Mouse (Mus musculus) heart, postnatal 0 days (tissue): Measurements from ENCODE around the gene Dusp1. TPM values are rescaled to one million over a fixed set of nuclear protein-coding genes. Genes with fewer than 3 reads are reported as not detected.

Source experiments
- ATAC-seq: fragments of 200-750 bp; cut with Nextera tagmentation; 2 replicates; pipeline ENCODE4 v1.8.0; 2017; ENCODE audit warnings: low read depth, moderate number of reproducible peaks, moderate library complexity; ENCODE audit not compliant: insufficient read depth
- DNase-seq: peaks from one replicate; pipeline ENCODE4 v3.0.0-alpha.2; 2016; ENCODE audit warnings: low spot score
- H3K27ac ChIP-seq: fragments of 300-500 bp; sonication (generic); 2 replicates; pipeline ENCODE4 v1.5.1; 2014; ENCODE audit warnings: low read depth, mild to moderate bottlenecking
- H3K27me3 ChIP-seq: fragments of 300-500 bp; sonication (generic); 2 replicates; pipeline ENCODE4 v1.6.1; 2014; ENCODE audit warnings: low read length, mixed read lengths; ENCODE audit not compliant: control insufficient read depth, insufficient read depth
- H3K36me3 ChIP-seq: fragments of 300-500 bp; sonication (generic); replicated peaks from 2 replicates; pipeline ENCODE4 v1.6.1; 2014; ENCODE audit warnings: low read length, mixed read lengths; ENCODE audit not compliant: control insufficient read depth, insufficient read depth
- H3K4me1 ChIP-seq: fragments of 300-500 bp; sonication (generic); 2 replicates; pipeline ENCODE4 v1.6.1; 2014; ENCODE audit warnings: antibody characterized with exemption; ENCODE audit not compliant: control insufficient read depth, insufficient read depth
- H3K4me2 ChIP-seq: fragments of 300-500 bp; sonication (generic); 2 replicates; pipeline ENCODE4 v1.6.1; 2014; ENCODE audit warnings: low read depth, mild to moderate bottlenecking, low read length, moderate library complexity
- H3K4me3 ChIP-seq: fragments of 300-500 bp; sonication (generic); 2 replicates; pipeline ENCODE4 v1.5.1; 2014; ENCODE audit warnings: low read depth, low read length
- H3K9ac ChIP-seq: fragments of 300-500 bp; sonication (generic); replicated peaks from 2 replicates; pipeline ENCODE4 v1.6.1; 2014; ENCODE audit warnings: low read depth, low read length, mixed read lengths
- H3K9me3 ChIP-seq: fragments of 300-500 bp; sonication (generic); replicated peaks from 2 replicates; pipeline ENCODE4 v1.6.1; 2016; ENCODE audit warnings: low read length; ENCODE audit not compliant: control insufficient read depth
- CTCF ChIP-seq: IDR thresholded peaks from 2 replicates; pipeline ENCODE4 v1.5.1; 2016; ENCODE audit warnings: antibody characterized with exemption, control low read depth, low read depth
- EP300 ChIP-seq: IDR thresholded peaks from 2 replicates; pipeline ENCODE4 v1.6.1; 2016; ENCODE audit warnings: antibody characterized with exemption, low read depth
- WGBS: fragments of 180-500 bp; shearing (Covaris S2); extraction: QIAGEN DNeasy Blood & Tissue Kit; methylation state at CpG from one replicate; pipeline ENCODE4 v1.1.7; 2014; 5-methylcytosine and 5-hydroxymethylcytosine counted together
- polyA plus RNA-seq: library from polyadenylated mRNA; unstranded; fragments of >200 nt; fragmentation: Nextera tagmentation; extraction: Ambion mirVana; gene quantifications from 2 replicates; pipeline ENCODE4 v1.2.1, GENCODE M21; 2015
- total RNA-seq: library from RNA; depleted of rRNA; stranded (reverse); fragments of >200 nt; gene quantifications from 2 replicates; pipeline ENCODE4 v1.2.3, GENCODE M21; 2014; ENCODE audit warnings: low replicate concordance

Gene Dusp1
- total and polyA plus RNA-seq, 2 experiments from 2014 or later, result 23.1 to 114 TPM

DNA sequence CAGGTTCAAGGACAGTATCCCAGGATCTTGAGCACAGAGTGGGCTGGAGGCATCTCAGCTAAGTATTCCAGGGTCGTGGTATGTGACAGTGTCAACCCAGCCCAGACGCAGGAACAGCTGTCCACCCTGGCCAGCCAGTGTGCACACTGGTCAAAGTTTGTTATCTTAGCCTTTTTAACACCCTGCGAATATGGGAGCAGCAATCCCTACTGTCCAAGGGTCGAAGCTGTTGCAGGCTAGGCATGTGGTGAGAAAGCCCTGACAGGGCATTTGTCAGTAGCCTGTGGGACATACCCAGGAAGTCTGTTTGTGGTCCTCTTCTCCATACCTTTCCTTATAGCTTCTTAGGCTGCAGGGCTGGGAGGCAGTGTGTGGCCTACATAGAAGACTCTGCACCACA is 22.1 kb upstream of the Dusp1 start:
- Histone ChIP-seq H3K9me3 (no peaks in the 10 kb centered on the region), H3K27ac (peak overlapping the region; percentile 91), H3K4me2 (0 out of 2 replicates have a peak overlapping the region, but pooled peaks have one; percentile 38), H3K27me3 (no peaks in the 10 kb centered on the region), H3K4me3 (no peak overlapping the region), H3K36me3 (no peaks in the 10 kb centered on the region), H3K4me1 (peaks cover 50% of the 10 kb centered on the region), H3K9ac (no peak overlapping the region)
- WGBS, result 17% methylated on average over 4 of the region's 4 CpGs
- TF ChIP-seq CTCF, result no peak
- TF ChIP-seq EP300, result no peak
- peak; percentile 10; the same call in 1 of the 2 replicates for ATAC-seq
- no peak for DNase-seq

DNA sequence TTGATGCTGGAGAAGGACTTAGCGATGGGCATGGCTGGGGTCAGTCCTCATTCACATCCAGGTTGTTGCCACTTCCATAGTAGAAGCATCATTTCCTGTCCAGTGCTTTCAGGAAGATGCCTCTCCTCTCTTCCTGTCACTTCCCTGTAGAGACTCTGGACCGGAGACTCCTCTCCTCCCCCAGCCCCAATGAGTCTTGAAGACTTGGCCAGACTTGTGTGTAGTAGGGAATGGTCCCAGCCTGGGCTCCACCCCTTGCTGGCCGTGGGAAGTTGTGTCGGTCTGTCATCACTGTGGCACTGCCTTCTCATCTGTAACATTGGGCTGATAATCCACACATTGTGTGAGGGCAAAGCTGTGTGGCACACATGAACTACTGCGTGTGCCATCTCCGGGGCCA is 21.7 kb upstream of the Dusp1 start:
- Histone ChIP-seq H3K4me2 (0 out of 2 replicates have a peak overlapping the region, but pooled peaks have one; percentile 38), H3K27ac (peak overlapping the region; percentile 91), H3K9me3 (no peaks in the 10 kb centered on the region), H3K36me3 (no peaks in the 10 kb centered on the region), H3K27me3 (no peaks in the 10 kb centered on the region), H3K9ac (no peak overlapping the region), H3K4me1 (peaks cover 54% of the 10 kb centered on the region), H3K4me3 (no peak overlapping the region)
- TF ChIP-seq EP300 (no peak), CTCF (no peak)
- no peak for ATAC-seq
- WGBS, result 56% methylated on average over 6 of the region's 6 CpGs
- DNase-seq, result no peak

GRCm38 (mm10) chr17:26583056-26583455 is 21.1 kb upstream of the Dusp1 start:
- 96% methylated on average over 9 of the region's 9 CpGs for WGBS
- H3K4me3 ChIP-seq, result no peak overlapping the region
- TF ChIP-seq EP300 (no peak), CTCF (no peak)
- no peak for DNase-seq
- ATAC-seq, result no peak
- H3K36me3 ChIP-seq, result no peaks in the 10 kb centered on the region
- H3K9ac ChIP-seq, result no peak overlapping the region
- H3K4me2 ChIP-seq, result no peak overlapping the region
- H3K9me3 ChIP-seq, result no peaks in the 10 kb centered on the region
- H3K4me1 ChIP-seq, result peaks cover 59% of the 10 kb centered on the region
- peak overlapping the region; percentile 91 for H3K27ac ChIP-seq
- no peaks in the 10 kb centered on the region for H3K27me3 ChIP-seq

GRCm38 (mm10) chr17:26582297-26582696 is 20.4 kb upstream of the Dusp1 start:
- H3K4me1 ChIP-seq, result peaks cover 67% of the 10 kb centered on the region
- peak overlapping the region; percentile 91 for H3K27ac ChIP-seq
- TF ChIP-seq CTCF, result no peak
- WGBS, result 58% methylated on average over 5 of the region's 5 CpGs
- no peak overlapping the region for H3K4me3 ChIP-seq
- no peak overlapping the region for H3K4me2 ChIP-seq
- ATAC-seq (peak; percentile 27; the same call in 1 of the 2 replicates), DNase-seq (peak; percentile 61)
- no peaks in the 10 kb centered on the region for H3K27me3 ChIP-seq
- no peak overlapping the region for H3K9ac ChIP-seq
- no peaks in the 10 kb centered on the region for H3K9me3 ChIP-seq
- no peaks in the 10 kb centered on the region for H3K36me3 ChIP-seq

- DNase-seq (no peak), ATAC-seq (no peak)
- no peaks in the 10 kb centered on the region for H3K36me3 ChIP-seq
- H3K27me3 ChIP-seq, result no peaks in the 10 kb centered on the region
- no peak overlapping the region for H3K4me3 ChIP-seq
- H3K4me2 ChIP-seq, result no peak overlapping the region
- no peak overlapping the region for H3K9ac ChIP-seq
- TF ChIP-seq CTCF, result no peak
- TF ChIP-seq EP300, result no peak
- H3K27ac ChIP-seq, result peak overlapping the region; percentile 91; the same call in 1 of the 2 replicates
- WGBS, result 94% methylated on average over 3 of the region's 3 CpGs
- H3K4me1 ChIP-seq, result peaks cover 81% of the 10 kb centered on the region
- no peaks in the 10 kb centered on the region for H3K9me3 ChIP-seq
These were observed 19.0 kb upstream of the Dusp1 start for GRCm38 (mm10) chr17:26580873-26581401.

- Histone ChIP-seq H3K4me2 (no peak overlapping the region), H3K27me3 (no peaks in the 10 kb centered on the region), H3K4me3 (no peak overlapping the region), H3K9me3 (no peaks in the 10 kb centered on the region), H3K4me1 (peaks cover 84% of the 10 kb centered on the region), H3K9ac (no peak overlapping the region), H3K36me3 (no peaks in the 10 kb centered on the region), H3K27ac (0 out of 2 replicates have a peak overlapping the region, but pooled peaks have one; percentile 14)
- DNase-seq, result no peak
- TF ChIP-seq CTCF (no peak), EP300 (no peak; the same call in 1 of the 2 replicates)
- no peak for ATAC-seq
- WGBS, result 49% methylated on average over 6 of the region's 6 CpGs
These were observed 17.5 kb upstream of the Dusp1 start for GRCm38 (mm10) chr17:26579396-26579795.
